Mouse (Mus musculus) right cerebral cortex, postnatal 36 days (tissue): ENCODE data around the gene 4930562C15Rik.

Source experiments
- DNase-seq, 2 experiments: peaks; one replicate each; pipeline ENCODE4 v3.0.0; 2022; ENCODE audit warnings: low spot score in 2 of 2, mixed read lengths in 1 of 2

The 4930562C15Rik gene

DNA sequence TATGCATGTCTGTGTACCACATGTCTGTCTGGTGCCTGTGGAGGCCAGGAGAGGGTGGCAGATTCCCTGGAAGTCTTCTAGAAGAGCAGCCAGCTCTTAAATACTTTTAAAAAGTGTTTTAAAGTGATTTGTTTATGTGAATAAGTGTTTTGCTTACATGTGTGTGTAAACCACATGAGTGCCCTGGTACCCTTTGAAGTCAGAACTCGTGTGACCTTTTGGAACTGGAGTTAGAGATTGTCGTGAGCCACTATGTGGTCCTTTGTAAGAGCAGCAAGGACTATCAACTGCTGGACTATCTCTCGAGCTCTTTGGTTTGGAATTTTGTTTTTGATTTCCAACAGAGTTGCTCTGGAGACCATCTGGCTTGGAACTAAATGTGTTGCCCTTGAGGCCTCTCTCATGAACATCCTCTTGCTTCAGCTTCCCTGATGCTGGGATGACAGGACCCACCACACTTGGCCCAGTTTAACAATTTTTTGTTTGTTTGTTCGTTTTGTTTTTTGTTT is 55.0 kb downstream of the 4930562C15Rik start:
- no peak for DNase-seq

DNA sequence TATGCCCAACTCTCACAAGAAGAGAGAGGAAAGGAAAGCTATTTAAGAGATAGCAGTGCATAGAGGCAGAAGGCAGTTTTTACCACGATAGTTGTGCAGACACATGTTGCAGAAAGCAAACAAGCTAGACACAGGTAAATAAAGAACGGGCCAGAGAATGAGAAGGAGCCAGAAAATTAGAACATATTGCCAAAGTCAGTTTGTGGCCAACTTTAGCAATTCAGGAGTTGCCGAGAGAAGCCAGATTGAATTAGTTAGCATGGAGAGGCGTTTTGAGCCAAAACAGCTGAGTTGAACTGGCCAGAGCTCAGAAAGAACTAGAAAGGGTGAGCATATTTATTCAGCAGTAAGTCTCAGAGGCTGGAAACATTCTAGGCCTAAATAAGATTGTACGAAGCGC is 57.0 kb downstream of the 4930562C15Rik start:
- DNase-seq: no peak

GRCm38 (mm10) chr16:4894201-4894908 is 59.1 kb downstream of the 4930562C15Rik start:
- no peak for DNase-seq

DNA sequence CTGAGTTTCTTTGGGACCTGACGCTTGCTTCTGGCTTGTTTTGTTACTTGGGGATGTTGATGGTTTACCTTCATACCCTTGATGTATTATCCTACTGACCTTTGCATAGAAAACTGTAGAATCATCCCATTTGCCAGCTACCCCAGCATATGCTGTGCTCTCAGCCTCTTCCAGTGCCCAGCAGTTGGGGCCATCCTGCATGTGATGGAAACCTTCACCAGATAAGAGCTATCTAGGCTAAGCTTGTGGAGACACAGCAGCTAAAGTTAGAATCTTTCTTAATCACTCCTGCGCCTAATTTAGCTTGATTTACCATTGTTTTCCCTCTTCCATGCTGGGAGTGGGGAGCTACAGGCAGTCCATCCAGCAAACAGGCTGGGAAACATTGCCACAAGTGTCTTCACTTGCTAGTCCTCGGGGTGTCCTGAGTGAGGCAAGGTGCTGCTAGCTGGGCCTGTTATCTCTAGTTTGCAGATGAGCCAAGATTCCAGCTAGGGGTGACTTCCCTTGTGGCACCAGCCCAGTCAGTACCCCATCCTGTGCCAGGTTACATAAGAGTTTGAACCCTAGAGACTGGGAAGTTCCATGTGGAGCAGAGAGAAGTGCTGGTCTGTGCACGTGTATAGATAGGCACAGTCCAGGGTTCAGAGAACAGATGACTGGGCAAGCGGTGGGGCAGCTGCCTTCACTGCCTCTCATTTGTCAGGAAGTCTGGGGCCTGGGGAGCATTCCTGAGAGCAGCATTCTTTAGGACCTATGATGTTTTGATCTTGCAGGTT is 61.2 kb downstream of the 4930562C15Rik start:
- DNase-seq: no peak

GRCm38 (mm10) chr16:4897146-4897730 is 62.0 kb downstream of the 4930562C15Rik start:
- DNase-seq: no peak

- no peak for DNase-seq
Measured at GRCm38 (mm10) chr16:4898881-4899280, 63.7 kb downstream of the 4930562C15Rik start.

DNA sequence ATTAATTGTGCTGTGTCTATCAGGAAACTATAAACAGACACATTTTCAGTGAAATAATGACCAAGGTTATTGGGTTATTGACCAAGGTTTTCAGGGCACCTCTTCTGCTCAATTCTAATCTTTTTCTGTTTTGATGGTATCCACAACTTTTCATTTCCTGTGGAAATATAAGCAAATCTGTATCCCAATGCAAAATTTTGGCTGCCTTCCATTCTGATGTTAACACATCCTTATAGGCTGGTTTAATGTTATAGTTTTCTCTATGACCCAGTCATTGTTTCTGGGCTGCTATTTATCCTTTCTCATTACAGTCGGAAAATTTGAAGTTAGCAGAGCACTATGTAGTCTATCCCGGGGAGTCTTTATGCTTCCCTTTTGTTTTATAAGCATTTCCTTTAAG is 64.5 kb downstream of the 4930562C15Rik start:
- no peak for DNase-seq

DNA sequence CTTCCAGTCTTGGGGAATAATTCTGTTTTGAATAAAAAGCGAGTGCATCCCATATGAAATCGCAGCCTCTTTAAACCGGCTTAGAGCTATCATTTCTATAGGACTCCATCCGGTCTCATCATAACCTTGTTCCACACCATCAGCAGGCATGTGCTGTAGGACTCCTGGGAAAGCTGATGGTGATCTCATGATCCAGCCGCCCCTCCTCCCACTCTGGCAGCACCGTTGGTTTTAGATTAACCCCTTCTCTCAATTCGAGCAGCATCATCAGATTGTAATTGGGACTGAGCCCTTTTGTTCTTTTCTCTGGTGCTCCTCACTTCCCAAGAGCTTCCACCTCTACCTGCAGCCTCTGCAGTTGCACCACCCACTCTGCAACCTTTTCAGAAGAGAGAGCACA is 66.0 kb downstream of the 4930562C15Rik start:
- no peak for DNase-seq

GRCm38 (mm10) chr16:4902390-4902789 is 67.2 kb downstream of the 4930562C15Rik start:
- DNase-seq: no peak

- DNase-seq: no peak
Measured at GRCm38 (mm10) chr16:4903491-4904102, 68.4 kb downstream of the 4930562C15Rik start.

DNA sequence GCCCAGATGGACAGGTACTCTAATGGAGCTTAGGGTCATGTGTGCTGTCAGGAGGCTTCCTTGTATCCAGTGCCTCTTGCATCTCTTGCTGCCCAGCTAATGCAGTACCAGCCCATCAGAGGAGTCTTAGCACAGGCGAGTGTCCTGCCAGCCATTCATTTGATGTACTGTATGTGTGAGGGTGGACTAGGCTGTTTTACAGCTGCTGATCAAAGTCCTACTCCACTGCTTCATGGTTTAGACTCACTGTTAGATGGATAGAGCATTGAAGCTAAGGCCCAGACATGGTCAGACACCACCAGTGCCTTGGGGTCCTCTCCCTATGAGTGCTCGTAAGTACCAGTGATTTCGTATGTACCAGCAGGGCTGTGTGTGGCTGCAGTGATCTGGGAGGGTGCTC is 69.7 kb downstream of the 4930562C15Rik start:
- DNase-seq: no peak

- no peak for DNase-seq
Measured at GRCm38 (mm10) chr16:4905591-4905990, 70.4 kb downstream of the 4930562C15Rik start.

GRCm38 (mm10) chr16:4906559-4906958 is 71.3 kb downstream of the 4930562C15Rik start:
- DNase-seq: no peak

DNA sequence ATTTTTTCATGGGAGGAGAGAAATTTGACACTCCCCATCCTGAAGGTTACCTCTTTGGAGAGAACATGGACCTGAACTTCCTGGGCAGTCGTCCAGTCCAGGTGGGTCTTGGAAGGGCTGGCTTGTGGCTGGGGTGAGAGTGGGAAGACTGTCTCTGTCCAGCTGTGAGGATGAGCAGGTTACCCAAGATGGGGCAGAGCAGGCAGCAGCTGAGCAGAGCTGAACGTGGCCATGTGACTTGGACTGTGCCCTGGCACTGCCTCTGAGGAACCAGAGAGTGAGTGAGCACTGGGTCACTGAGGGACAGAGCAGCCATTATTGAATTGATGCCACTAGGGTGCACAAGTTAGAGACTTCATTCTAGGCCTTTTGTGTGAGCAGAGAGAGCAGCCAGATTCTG is 72.2 kb downstream of the 4930562C15Rik start:
- no peak for DNase-seq

DNA sequence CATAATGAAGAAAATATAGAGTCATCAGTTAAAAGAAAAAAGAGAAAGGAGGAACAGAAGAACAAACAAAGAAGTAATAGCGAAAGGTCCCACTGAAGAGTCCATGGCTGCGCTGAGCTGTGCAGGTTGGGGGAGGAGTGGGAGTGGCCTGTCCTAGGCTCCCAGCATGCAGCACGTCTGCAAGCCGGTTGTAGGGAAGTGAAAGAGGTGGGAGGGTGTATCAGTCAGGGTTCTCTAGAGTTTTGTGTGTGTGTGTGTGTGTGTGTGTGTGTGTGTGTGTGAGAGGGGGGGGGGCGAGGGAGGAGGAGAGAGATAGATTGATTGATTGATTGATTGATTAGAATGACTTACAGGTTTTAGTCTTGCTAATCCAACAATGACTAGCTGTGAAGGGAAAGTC is 72.8 kb downstream of the 4930562C15Rik start:
- DNase-seq: no peak

GRCm38 (mm10) chr16:4909745-4910144 is 74.5 kb downstream of the 4930562C15Rik start:
- no peak for DNase-seq

GRCm38 (mm10) chr16:4910758-4911157 is 75.5 kb downstream of the 4930562C15Rik start:
- no peak for DNase-seq

DNA sequence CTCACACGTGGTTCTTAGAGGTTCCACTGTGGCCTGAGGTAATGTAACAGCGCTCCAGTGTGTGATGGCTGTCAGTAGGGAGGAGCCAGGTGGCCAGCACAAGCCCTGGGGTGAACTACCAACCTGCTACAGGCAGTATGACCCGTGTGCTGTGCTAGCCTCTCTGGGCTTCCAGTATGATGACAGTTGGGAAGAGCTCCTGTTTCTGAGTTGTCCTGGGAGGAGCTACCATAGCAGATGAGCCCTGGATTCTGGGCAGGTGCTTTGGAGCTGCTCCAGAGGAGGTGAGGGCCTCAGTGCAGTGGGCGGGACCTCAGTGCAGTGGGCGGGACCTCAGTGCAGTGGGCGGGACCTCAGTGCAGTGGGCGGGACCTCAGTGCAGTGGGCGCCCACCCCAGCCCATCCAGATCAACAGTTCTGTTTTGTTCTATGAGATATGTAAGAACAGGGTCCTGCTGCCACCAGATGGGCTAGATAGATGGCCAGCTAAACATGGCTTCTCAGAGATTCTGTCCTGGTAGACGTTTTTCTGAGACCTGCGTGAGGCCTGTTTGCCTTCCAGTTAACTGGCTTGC is 76.9 kb downstream of the 4930562C15Rik start:
- DNase-seq: no peak

DNA sequence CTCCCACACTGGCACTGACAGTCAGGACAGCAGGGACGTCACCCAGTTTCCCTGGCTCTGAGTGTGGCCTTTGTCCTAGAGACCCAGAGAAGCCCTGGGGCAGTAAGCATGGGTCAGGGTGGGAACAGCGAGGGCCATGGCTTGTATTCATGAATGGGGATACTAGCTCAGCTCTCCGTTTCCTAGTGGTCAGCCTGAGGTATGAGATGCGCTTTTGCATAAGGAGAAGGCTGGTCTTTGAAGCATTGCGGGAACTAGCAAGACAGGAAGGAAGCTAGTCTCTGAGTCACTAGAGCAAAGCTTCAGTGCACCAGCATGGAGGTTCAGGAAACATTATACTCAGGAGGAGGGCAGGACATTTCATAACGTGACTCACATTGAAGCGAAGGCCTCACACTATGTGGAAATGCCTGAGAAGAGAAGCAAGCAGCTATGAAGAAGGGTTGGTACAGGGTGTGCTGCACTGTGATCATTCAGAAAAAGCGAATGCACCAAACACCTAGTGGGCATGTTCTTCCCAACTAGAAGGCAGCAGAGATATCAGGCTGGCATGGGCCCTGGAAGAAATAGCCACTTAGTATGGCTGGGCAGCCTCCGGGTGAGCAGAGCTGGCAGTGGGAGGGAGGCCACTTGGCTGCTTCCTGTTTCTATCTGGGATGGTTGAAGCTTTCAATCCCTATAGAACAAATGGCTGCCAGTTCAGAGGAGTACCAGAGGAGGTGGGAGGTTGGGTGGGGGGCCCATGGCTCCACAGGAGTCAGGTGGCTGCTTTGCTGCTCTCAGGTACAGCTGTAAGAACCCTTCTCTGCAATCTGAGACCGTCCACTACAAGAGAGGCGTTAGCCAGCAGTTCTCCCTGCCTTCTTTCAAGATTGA is 77.9 kb downstream of the 4930562C15Rik start:
- no peak for DNase-seq

GRCm38 (mm10) chr16:4913783-4914735 is 78.8 kb downstream of the 4930562C15Rik start:
- peak; percentile 80 to 83 for DNase-seq
